Comparison of ENCODE assay signal across 10 mouse cellular contexts in genomic region chr14:100281734-100282133, GRCm38 (mm10). TPM values are rescaled to one million over a fixed set of nuclear protein-coding genes. Genes with fewer than 3 reads are reported as not detected.
DNase-seq lines count a peak whose midpoint lies in the region; ATAC-seq and TF ChIP-seq lines count a peak whose summit lies in the region.
"Had no signal": no experiment of that assay in that cellular context is flagged by ENCODE, and none has a peak within 500 bp of the region (broad histone marks: within the 10 kb centered on the region; RNA-seq: fewer than 3 reads in every experiment).

No protein-coding gene starts in this region.

- WGBS in forebrain, embryonic 12.5 days, result 69% methylated on average over 3 of the region's 3 CpGs
- 70% methylated on average over 3 of the region's 3 CpGs for WGBS in forebrain, embryonic 11.5 days
- WGBS in midbrain, embryonic 11.5 days, result 58% methylated on average over 3 of the region's 3 CpGs
- 65% methylated on average over 3 of the region's 3 CpGs for WGBS in midbrain, embryonic 10.5 days
- WGBS in limb, embryonic 12.5 days, result 14% methylated on average over 3 of the region's 3 CpGs
- 33% methylated on average over 3 of the region's 3 CpGs for WGBS in lung, postnatal 0 days

- H3K4me2 ChIP-seq in forebrain, embryonic 12.5 days, result peak overlapping the region; percentile 24
- no peak overlapping the region for H3K4me2 ChIP-seq in forebrain, embryonic 11.5 days (ENCODE audit: low read depth, low read length, severe bottlenecking)
- H3K4me2 ChIP-seq in midbrain, embryonic 11.5 days, result peak overlapping the region; percentile 20; the same call in 1 of the 2 replicates
- peak overlapping the region; percentile 76; the same call in 1 of the 2 replicates for H3K4me2 ChIP-seq in limb, embryonic 12.5 days
- H3K4me2 ChIP-seq in lung, postnatal 0 days (replicated peaks; ENCODE audit: low read depth, low read length), result no peak overlapping the region

- no peak for TF ChIP-seq EP300 in lung, postnatal 0 days (IDR thresholded peaks at IDR 0.05)

- peaks cover 23% of the 10 kb centered on the region for H3K4me1 ChIP-seq in forebrain, embryonic 12.5 days
- H3K4me1 ChIP-seq in forebrain, embryonic 11.5 days (replicated peaks; ENCODE audit: control insufficient read depth, insufficient read depth, low read length), result peaks cover 5% of the 10 kb centered on the region
- peaks cover 15% of the 10 kb centered on the region; the same call in 1 of the 2 replicates for H3K4me1 ChIP-seq in midbrain, embryonic 11.5 days (ENCODE audit: control insufficient read depth, insufficient read depth, low read length)
- peaks cover 38% of the 10 kb centered on the region for H3K4me1 ChIP-seq in midbrain, embryonic 10.5 days
- H3K4me1 ChIP-seq in limb, embryonic 12.5 days (replicated peaks), result peaks cover 17% of the 10 kb centered on the region
- peaks cover 4% of the 10 kb centered on the region for H3K4me1 ChIP-seq in lung, postnatal 0 days (ENCODE audit: insufficient read depth, low read depth, low read length)

- no peak for ATAC-seq in forebrain, embryonic 12.5 days (ENCODE audit: low FRiP score)
- ATAC-seq in forebrain, embryonic 11.5 days (replicated peaks; ENCODE audit: low FRiP score), result no peak
- no peak for ATAC-seq in midbrain, embryonic 11.5 days (ENCODE audit: low FRiP score)
- ATAC-seq in limb, embryonic 12.5 days (ENCODE audit: insufficient number of reproducible peaks, insufficient read depth, low FRiP score, low TSS enrichment, low read depth), result no peak
- no peak for ATAC-seq in lung, postnatal 0 days

- no peak overlapping the region for H3K9ac ChIP-seq in forebrain, embryonic 12.5 days
- H3K9ac ChIP-seq in forebrain, embryonic 11.5 days (ENCODE audit: low read length), result no peak overlapping the region; the same call in 1 of the 2 replicates
- H3K9ac ChIP-seq in midbrain, embryonic 11.5 days (ENCODE audit: low read length), result peak overlapping the region; percentile 36; the same call in 1 of the 2 replicates
- no peak overlapping the region for H3K9ac ChIP-seq in limb, embryonic 12.5 days (replicated peaks)
- no peak overlapping the region for H3K9ac ChIP-seq in lung, postnatal 0 days (replicated peaks; ENCODE audit: low read depth)

- H3K4me3 ChIP-seq in forebrain, embryonic 12.5 days (replicated peaks), result no peak overlapping the region
- H3K4me3 ChIP-seq in forebrain, embryonic 11.5 days (ENCODE audit: low read depth, low read length), result no peak overlapping the region
- H3K4me3 ChIP-seq in midbrain, embryonic 11.5 days (ENCODE audit: low read depth, low read length), result no peak overlapping the region
- H3K4me3 ChIP-seq in midbrain, embryonic 10.5 days, result no peak overlapping the region
- no peak overlapping the region for H3K4me3 ChIP-seq in limb, embryonic 12.5 days (replicated peaks)
- H3K4me3 ChIP-seq in lung, postnatal 0 days (ENCODE audit: low read depth, low read length), result no peak overlapping the region

- H3K36me3 ChIP-seq in forebrain, embryonic 12.5 days (replicated peaks), result 0 out of 2 replicates have a peak, but pooled peaks cover 2% of the 10 kb centered on the region
- no peaks in the 10 kb centered on the region for H3K36me3 ChIP-seq in forebrain, embryonic 11.5 days (ENCODE audit: control insufficient read depth, insufficient read depth, low read length)
- H3K36me3 ChIP-seq in midbrain, embryonic 11.5 days (ENCODE audit: control insufficient read depth, insufficient read depth, low read length), result no peaks in the 10 kb centered on the region
- H3K36me3 ChIP-seq in midbrain, embryonic 10.5 days, result peaks cover 9% of the 10 kb centered on the region
- peaks cover 7% of the 10 kb centered on the region; the same call in 1 of the 2 replicates for H3K36me3 ChIP-seq in limb, embryonic 12.5 days
- no peaks in the 10 kb centered on the region for H3K36me3 ChIP-seq in lung, postnatal 0 days (ENCODE audit: insufficient read depth, low read length)

- no peaks in the 10 kb centered on the region for H3K27me3 ChIP-seq in forebrain, embryonic 12.5 days
- H3K27me3 ChIP-seq in forebrain, embryonic 11.5 days (ENCODE audit: control insufficient read depth, insufficient read depth, low read length), result no peaks in the 10 kb centered on the region
- H3K27me3 ChIP-seq in midbrain, embryonic 11.5 days (ENCODE audit: control insufficient read depth, insufficient read depth, low read length), result no peaks in the 10 kb centered on the region; the same call in none of the 2 replicates
- H3K27me3 ChIP-seq in midbrain, embryonic 10.5 days (ENCODE audit: low read depth, poor library complexity, severe bottlenecking), result peaks cover 9% of the 10 kb centered on the region
- H3K27me3 ChIP-seq in limb, embryonic 12.5 days, result no peaks in the 10 kb centered on the region
- no peaks in the 10 kb centered on the region for H3K27me3 ChIP-seq in lung, postnatal 0 days (replicated peaks; ENCODE audit: insufficient read depth, low read length)

- H3K27ac ChIP-seq in forebrain, embryonic 12.5 days, result no peak overlapping the region
- no peak overlapping the region for H3K27ac ChIP-seq in forebrain, embryonic 11.5 days (ENCODE audit: low read depth, low read length)
- H3K27ac ChIP-seq in midbrain, embryonic 11.5 days (ENCODE audit: low read depth, low read length), result no peak overlapping the region
- H3K27ac ChIP-seq in midbrain, embryonic 10.5 days (replicated peaks), result no peak overlapping the region
- no peak overlapping the region for H3K27ac ChIP-seq in limb, embryonic 12.5 days
- H3K27ac ChIP-seq in lung, postnatal 0 days (ENCODE audit: low read length), result no peak overlapping the region

- DNase-seq in forebrain, embryonic 11.5 days (ENCODE audit: low spot score), result no peak
- peak; percentile 68 for DNase-seq in midbrain, embryonic 11.5 days (ENCODE audit: low spot score, missing footprints)
- DNase-seq in midbrain, embryonic 10.5 days (ENCODE audit: low spot score), result no peak
- DNase-seq in skeletal muscle tissue, adult 2 months (ENCODE audit: low read depth, low spot score), result peak; percentile 24
- DNase-seq in lung, postnatal 0 days (ENCODE audit: low spot score), result no peak
- no peak for DNase-seq in heart, postnatal 14 days
- DNase-seq: cerebellum, adult 9-10 months; lung, adult 18-20 months had no signal

- intact Hi-C loops in heart, postnatal 14 days (cut with DNase I), result loop anchor here (5.0 kb wide), 2 partner anchors 349 to 1011 kb away; no protein-coding TSS in a partner anchor

- TF ChIP-seq CTCF in lung, postnatal 0 days (IDR thresholded peaks at IDR 0.05), result no peak

- peaks cover 7% of the 10 kb centered on the region for H3K9me3 ChIP-seq in forebrain, embryonic 12.5 days
- H3K9me3 ChIP-seq in forebrain, embryonic 11.5 days (ENCODE audit: control insufficient read depth, low read length), result no peaks in the 10 kb centered on the region; the same call in 1 of the 2 replicates
- H3K9me3 ChIP-seq in midbrain, embryonic 11.5 days (ENCODE audit: control insufficient read depth, low read length), result peaks cover 4% of the 10 kb centered on the region; the same call in 1 of the 2 replicates
- H3K9me3 ChIP-seq in midbrain, embryonic 10.5 days (replicated peaks), result peaks cover 7% of the 10 kb centered on the region
- peaks cover 7% of the 10 kb centered on the region for H3K9me3 ChIP-seq in limb, embryonic 12.5 days
- H3K9me3 ChIP-seq in lung, postnatal 0 days (ENCODE audit: low read length), result no peaks in the 10 kb centered on the region

RNA-seq across cellular contexts. Expression of gene Klf12, which starts 2.7 kb away (rescaled TPM):
- 45.7 and 46.9 TPM in 2 replicates for polyA plus RNA-seq in forebrain, embryonic 12.5 days (2016; fragmentation: Nextera tagmentation; extraction: Ambion mirVana)
- polyA plus RNA-seq in forebrain, embryonic 11.5 days (2014; fragmentation: Nextera tagmentation; extraction: Ambion mirVana), result 39.7 and 40.7 TPM in 2 replicates
- polyA plus RNA-seq in midbrain, embryonic 11.5 days (2014; fragmentation: Nextera tagmentation; extraction: Ambion mirVana), result 27.7 and 35.8 TPM in 2 replicates
- 15.8 and 26.7 TPM in 2 replicates for polyA plus RNA-seq in midbrain, embryonic 10.5 days (2016; fragmentation: Nextera tagmentation; extraction: Ambion mirVana)
- polyA plus RNA-seq in limb, embryonic 12.5 days (2016; fragmentation: Nextera tagmentation; extraction: Ambion mirVana), result 31.4 and 33.7 TPM in 2 replicates
- 4.7 and 5.2 TPM in 2 replicates for polyA plus RNA-seq in lung, postnatal 0 days (2015; fragmentation: Nextera tagmentation; extraction: Ambion mirVana)
- total RNA-seq in heart, postnatal 14 days (2021), result 10 to 100 TPM; 14.9 to 16.7 TPM

Comparison
In these comparisons a context has a peak if more than half of its experiments do, and no peak if none do; other contexts are left out.
1. H3K4me2 ChIP-seq: peak in forebrain, embryonic 12.5 days (single experiment), midbrain, embryonic 11.5 days (single experiment) and limb, embryonic 12.5 days (single experiment); none in forebrain, embryonic 11.5 days (single experiment) and lung, postnatal 0 days (single experiment).
2. DNase-seq: peak in midbrain, embryonic 11.5 days (single experiment) and skeletal muscle tissue, adult 2 months (single experiment); none in forebrain, embryonic 11.5 days (single experiment), midbrain, embryonic 10.5 days (single experiment), lung, postnatal 0 days (single experiment) and heart, postnatal 14 days (0 of 2).